Mouse (Mus musculus): ENCODE results near the gene Dock9.

Dock9 gene

GRCm38 (mm10) chr14:121620567-121620966 is 177.1 kb downstream of the Dock9 start:
- no peak for DNase-seq (ENCODE audit: low spot score in 2 of 2)

GRCm38 (mm10) chr14:121620157-121620556 is 177.5 kb downstream of the Dock9 start:
- no peak for DNase-seq (ENCODE audit: low spot score in 2 of 2)

- no peak for DNase-seq (ENCODE audit: low spot score in 2 of 2)
These were observed 179.8 kb downstream of the Dock9 start for GRCm38 (mm10) chr14:121617645-121618390.

GRCm38 (mm10) chr14:121615431-121615830 is 182.2 kb downstream of the Dock9 start:
- DNase-seq (ENCODE audit: low spot score in 2 of 2), result no peak

DNA sequence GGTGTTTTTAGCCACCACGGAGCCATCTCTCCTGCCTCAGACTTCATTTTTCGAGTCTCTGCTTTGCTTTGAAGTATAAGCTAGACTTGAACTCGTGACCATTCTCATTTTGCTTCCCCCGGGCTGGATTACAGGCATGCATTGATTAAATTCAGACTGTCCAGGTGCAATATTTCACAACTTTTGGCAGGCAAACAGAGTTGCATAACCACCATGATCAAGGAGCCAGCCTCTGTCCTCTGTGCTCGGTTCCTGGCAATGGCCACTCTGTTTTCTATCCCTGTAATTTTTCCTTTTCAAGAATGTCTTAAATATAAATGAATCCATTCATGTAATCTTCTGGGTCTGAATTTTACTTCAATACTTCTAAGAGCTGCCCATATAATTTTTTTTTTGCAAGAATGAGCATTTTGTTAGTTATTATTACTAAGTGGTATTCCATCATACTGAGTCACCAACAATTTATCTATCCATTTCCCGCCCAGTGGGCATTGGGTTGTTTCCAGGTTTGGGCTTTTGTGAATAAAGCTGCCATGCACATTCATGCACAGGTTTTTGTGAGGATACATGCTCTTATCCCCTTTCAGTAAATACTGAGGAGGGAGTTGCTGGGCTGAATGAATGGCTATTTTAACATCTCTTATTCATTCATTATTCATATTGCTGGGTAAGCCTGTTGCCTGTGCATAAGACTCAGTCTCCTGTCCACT is 183.0 kb downstream of the Dock9 start:
- no peak for DNase-seq (ENCODE audit: low spot score in 2 of 2)

- DNase-seq (ENCODE audit: low spot score in 2 of 2), result no peak
These were observed 184.1 kb downstream of the Dock9 start for GRCm38 (mm10) chr14:121613490-121613889.

DNA sequence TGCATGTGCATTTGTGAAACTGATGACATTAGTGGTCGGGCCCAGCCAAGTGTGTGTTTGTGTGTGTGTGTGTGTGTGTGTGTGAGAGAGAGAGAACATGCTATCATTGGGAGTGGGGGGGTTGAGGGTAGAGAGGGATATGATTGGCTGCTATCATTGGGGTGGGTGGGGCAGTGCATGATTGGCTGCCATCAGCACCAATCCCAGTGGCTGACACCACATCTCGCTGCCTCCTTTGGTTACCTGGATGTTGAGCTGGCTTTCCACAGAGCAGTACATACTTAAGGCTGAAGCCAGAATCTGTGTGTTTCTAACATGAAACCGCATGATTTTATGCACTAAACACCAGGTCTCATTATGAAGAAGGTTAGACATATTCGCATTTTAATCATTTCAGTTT is 184.7 kb downstream of the Dock9 start:
- no peak for DNase-seq (ENCODE audit: low spot score in 2 of 2)

DNA sequence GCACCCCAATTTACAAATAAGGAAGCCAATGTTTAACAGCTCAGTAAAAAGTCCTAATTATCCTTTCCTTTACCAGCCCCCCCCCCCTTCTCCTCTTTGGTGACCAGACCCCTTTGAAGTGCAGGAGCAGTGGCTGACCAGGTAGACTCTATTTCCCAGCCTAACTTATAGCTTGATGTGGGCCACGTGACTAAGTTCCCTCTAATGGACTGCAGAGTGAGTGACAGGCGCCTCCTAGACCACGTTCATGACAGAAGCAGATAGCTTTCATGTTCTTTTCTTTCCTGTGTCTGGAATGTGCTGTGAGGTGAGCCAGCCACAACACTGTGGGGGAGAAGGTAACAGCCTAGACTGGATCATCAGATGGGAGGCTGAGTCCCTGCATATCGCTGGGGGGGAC is 186.1 kb downstream of the Dock9 start:
- no peak for DNase-seq (ENCODE audit: low spot score in 2 of 2)

DNA sequence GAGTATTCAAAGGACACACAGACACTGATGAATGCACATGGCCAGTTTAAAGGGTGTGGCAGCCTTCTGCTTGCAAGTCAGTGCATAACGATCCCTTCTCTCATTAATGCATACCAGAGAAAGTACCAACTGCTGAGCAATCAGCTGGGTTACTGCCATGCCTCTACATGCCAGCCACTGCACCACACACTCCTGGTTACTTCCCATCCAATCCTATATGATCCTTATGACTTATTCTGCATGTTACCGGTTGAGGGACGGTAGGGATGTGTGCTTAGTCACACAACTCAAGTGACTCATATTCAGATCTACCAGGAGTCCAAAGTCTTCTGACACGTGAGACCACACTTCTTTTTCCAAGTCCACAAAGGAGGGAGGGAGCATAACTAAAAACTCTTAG is 186.5 kb downstream of the Dock9 start:
- no peak for DNase-seq (ENCODE audit: low spot score in 2 of 2)

DNA sequence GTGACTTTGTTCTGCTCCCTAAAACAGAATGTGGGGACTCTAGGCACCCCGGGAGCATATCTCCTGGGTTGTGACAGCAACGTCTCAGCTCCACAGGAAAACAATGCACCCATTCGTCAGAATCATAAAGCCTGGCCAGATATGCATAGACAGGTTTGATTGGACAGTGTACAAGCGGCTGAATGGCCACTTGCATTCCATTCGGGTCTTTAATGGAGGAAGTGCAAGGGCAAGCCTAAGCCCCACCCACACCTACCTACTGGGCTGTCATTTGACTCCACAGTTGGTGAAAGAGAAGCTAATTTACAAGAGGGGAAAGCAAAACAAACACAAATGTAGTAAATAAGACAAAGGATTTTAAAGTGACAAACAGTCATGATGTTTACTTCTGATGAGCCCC is 189.1 kb downstream of the Dock9 start:
- no peak for DNase-seq (ENCODE audit: low spot score in 2 of 2)

DNA sequence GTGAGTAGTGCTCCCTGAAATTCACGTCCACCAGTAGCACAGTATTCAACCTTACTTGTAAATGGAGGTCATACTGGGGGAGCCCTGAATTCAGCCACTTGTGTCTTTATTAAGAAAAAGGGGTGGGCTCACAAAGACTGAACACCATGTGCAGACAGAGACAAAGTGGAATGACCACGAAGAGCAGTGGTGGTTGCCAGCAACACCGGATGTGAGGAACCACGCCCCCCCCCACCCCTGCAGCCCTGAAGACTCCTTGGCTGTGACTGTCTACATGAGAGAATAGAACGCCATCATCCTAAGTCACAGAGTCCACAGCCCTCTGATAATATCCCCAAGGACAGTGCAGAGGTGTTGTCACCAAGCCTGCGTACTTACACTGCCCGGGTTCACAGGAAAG is 191.2 kb downstream of the Dock9 start:
- no peak for DNase-seq (ENCODE audit: low spot score in 2 of 2)

- DNase-seq (ENCODE audit: low spot score in 2 of 2), result no peak
These were observed 192.4 kb downstream of the Dock9 start for GRCm38 (mm10) chr14:121605260-121605659.

GRCm38 (mm10) chr14:121604565-121604964 is 193.1 kb downstream of the Dock9 start:
- no peak for DNase-seq (ENCODE audit: low spot score in 2 of 2)

GRCm38 (mm10) chr14:121602610-121603009 is 195.0 kb downstream of the Dock9 start:
- no peak for DNase-seq (ENCODE audit: low spot score in 2 of 2)

- no peak for DNase-seq (ENCODE audit: low spot score in 2 of 2)
These were observed 197.1 kb downstream of the Dock9 start for GRCm38 (mm10) chr14:121600538-121600937.

DNA sequence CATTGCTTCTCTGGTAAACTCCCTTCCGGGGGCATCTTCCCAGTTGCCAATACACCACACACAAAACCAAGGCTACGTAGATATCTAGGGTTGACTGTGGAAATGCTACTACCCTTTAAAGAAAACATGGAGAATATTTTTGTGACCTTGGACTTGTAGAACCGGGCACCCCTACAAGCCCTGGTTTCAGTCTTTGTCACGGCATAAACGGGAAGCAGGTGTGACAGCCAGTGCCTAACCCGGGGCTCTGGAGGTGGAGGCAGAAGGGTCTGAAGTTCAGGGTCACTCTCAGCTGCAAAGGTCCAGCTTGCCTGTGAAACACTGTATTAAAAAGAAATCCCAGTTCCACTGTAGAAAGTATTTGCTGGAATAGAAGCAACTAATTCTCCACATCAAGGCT is 200.6 kb downstream of the Dock9 start:
- no peak for DNase-seq (ENCODE audit: low spot score in 2 of 2)

GRCm38 (mm10) chr14:121596631-121597030 is 201.0 kb downstream of the Dock9 start:
- DNase-seq (ENCODE audit: low spot score in 2 of 2), result no peak

- DNase-seq (ENCODE audit: low spot score in 2 of 2), result no peak
These were observed 203.0 kb downstream of the Dock9 start for GRCm38 (mm10) chr14:121594684-121595083.

DNA sequence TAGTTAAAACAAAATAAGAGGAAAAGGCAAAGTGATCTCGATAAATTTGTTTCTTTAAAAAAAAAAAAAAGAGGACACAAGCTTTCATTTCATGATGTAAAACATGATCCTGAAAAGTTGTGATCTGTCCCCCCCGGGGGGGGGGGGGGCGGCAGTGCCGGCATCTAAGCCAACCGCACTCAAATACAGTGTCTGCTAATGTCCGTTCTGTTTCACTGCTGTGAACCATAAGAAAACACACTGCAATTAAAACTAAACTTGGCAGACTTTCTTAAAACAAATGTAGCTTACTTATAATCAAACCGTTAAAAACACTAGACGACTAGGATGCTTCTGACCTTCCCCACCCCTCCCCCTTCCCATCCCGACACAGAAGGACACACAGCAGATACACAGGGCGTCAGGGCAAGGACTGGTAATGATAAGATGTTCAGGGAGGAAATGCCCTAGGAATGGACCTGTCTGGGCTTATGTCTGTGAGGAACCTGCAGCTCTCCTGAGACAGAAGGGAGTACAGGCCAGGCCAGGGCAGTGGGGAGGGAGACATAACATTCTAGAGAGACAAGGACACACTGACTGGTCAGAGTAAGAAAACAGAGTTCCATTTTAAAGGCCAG is 204.2 kb downstream of the Dock9 start:
- no peak for DNase-seq (ENCODE audit: low spot score in 2 of 2)

DNA sequence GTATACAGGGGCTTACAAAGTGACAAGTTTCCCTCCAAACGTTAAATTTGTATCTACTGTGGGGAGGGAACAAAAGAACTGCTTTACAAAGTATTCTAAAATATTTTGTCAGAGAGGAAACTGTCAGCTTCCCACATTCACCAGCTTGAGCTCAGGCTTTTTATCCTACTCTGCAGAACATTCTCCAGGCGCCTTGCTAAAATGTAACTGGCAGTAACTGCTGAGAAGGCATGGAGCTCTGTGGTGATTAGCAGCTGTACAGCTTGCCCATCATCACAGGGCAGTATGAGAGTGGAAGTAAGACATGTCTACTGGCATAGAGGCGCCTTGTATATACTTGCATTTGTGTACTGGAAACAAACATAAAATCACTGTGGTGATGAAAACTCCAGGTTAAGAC is 204.7 kb downstream of the Dock9 start:
- DNase-seq (ENCODE audit: low spot score in 2 of 2), result no peak

DNA sequence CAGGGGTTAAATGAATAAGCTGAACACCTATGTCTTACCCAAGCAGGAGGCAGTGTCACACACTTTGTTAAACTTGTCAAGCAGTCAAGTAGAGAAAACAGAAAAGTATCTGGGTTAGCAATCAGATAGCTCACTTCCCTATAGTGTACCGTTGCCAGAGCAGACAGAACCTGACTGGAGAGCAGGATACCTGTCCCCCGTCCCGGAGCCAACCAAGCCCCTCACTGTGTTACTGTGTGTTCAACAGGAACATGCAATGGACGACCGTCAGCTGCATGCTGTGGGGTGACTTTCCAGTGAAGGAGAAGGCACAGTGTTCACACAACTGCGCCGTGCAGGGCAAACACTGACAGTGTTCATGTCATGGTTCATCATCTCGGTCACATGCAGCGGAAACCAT is 205.3 kb downstream of the Dock9 start:
- no peak for DNase-seq (ENCODE audit: low spot score in 2 of 2)

- peak; percentile 62 to 76 for DNase-seq (ENCODE audit: low spot score in 2 of 2)
These were observed 208.4 kb downstream of the Dock9 start for GRCm38 (mm10) chr14:121589097-121589725.

Measured in urinary bladder, postnatal 4 days (tissue).